Mouse (Mus musculus): ENCODE measurements around the gene Teddm2.
A peak's percentile ranks its signal among the peaks of the same experiment; 100 is the strongest.

The Teddm2 gene

DNA sequence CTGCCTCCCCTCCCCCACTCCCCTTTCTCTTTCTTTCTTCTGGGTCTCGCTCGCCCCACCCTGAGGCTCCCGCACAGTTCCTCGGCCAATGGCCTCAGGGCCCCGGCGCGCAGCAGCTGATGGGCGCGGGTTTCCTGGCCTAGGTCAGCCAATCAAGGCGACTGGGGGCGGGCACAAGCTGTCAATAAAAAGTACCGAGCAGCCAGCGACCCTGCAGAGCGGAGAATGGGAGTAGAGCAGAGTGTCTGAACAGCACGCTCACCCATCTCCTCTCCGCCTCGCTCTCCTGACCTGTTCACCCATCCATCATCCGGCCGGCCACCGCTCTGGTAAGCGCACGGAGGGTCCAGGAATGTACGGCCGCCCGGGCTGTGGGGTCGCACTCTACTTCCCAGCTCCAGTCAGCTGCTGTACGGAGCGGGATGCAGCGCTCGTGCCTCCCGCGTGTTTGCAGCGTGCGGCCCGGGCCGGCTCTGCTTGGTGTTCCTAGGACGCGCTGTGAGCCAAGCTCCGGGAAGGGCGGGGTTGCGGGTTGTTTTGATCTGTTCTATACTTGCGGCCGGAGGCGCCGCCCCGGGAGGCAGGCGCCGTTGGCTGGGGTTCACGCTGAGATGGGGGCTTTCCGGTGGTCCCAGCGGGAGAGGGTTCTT, at the start of gene Teddm2, which contains the start of gene Glul:
Gene Teddm2 (minus strand): TSS at position 498 of the 650 bp plus-strand sequence.
Gene Glul (plus strand): TSS at position 214 of the 650 bp plus-strand sequence.
- DNase-seq (ENCODE audit: low spot score): peak; percentile 86

DNA sequence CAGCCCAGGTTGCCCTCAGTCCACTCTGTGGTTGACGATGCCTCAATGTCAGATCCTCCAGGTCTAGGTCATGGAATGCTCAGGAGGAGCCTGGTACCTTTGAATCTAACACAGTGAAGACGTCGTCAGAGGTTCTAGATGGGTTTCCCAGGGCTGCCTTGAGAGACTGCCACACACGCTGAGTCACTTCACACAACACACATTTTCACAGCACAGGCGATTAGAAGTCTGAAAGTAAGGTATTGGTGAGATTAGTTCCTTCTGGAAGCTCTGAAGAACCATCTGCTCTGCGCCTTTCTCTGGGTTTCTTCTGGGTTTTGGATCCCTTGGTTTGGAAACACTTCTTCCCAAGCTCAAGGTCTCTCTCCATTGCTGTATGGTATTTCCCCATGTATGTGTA, 47.8 kb upstream of the Teddm2 start:
- DNase-seq (ENCODE audit: low spot score): no peak

DNA sequence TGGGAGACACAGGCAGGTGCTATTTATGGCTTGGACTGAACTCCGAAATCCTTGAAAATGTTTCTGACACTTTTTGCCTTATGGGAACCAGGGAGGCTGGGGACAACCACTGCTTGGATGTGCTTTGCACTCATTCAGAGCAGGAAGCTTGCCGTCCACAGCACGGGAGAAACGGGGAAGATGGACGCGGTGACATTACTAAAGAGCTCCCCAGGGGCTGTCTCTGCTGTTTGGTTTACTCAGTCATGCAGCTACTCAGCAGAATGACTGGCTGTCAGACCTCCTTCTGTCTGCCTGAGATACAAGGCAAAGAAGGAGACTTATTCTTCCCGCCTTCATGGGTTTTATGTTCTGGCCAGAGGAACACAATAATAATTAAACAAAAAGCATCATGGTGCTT, 46.9 kb upstream of the Teddm2 start:
- DNase-seq (ENCODE audit: low spot score): no peak

DNA sequence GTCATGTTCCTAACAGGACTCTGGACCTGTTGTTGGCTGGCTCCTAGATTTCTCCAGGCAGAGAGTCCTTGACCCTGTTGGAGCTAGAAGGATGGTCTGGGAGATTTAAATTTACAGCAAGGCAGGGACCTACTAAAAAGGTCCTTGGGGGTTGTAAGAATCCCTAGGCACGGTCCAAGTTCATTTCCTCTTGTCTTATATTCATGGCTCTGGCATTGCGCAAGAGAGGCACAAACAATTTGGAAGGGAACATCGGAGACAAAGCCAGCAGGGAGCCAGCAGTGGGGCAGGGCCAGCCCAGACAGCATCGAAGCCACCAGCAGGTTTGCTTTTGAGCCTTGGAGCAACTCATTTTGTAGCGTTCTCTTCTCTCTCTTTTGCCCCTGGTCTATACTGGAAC, 45.2 kb upstream of the Teddm2 start:
- DNase-seq (ENCODE audit: low spot score): no peak

DNA sequence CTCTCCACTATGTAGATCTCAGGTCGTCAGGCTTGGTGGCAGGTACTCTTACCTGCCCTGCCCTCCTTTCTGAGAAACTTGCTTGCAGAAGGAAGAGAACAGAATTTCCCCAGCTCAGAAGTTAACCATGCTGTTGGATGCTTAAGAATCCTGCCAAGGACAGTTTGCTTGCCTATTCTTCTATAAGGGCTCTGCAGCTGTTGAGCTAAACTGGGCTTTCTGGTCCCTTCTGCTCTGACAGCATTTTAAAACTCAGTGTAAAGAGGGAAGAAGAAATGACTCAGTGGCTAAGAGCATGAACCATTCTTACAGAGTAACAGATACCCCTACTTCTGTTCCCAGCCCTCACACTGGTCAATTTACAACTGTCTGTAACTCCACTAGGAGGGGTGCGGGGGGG, 41.0 kb upstream of the Teddm2 start:
- no peak for DNase-seq (ENCODE audit: low spot score)

DNA sequence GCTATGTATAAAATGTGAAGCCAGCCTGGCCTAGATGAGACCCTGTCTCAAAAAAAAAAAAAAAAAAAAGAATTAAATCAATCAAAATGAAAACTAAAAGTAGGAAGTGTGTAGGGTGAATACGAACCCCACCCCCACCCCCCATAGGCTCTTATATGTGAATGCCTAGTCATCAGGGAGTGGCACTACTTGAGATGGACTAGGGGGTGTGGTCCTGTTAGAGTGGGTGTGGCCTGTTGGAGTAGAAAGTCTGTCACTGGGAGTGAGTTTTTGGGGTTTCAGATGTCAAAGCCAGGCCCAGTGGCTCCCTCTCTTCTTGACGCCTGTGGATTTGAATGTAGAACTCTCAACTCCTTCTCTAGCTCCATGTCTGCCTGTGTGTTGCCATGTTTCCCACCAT, 37.0 kb upstream of the Teddm2 start:
- no peak for DNase-seq (ENCODE audit: low spot score)

DNA sequence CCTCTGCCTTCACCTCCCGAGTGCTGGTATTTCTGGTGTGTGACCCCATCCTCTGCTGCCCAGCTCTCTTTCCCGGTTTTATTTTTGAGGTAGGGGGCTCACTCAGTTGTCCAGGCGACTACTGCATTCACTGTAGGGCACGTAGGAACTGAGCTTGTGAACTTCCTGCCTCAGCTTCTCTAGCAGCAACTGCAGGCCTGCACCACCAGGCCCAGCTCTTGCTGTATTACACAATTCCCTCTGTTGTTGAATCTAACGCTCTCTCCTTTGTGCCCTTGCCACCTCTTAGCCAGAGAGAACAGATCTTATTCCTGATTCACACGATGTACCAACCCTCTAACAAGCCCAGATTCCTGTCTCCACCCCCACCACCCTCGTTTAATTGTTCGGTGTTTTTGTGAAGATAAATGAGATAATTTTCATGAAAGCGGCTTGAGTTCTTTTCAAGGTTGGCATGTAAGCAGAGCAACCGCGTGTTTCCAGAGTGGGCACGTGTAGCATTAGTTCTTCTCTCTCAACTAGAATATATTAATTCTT, 35.9 kb upstream of the Teddm2 start:
- no peak for DNase-seq (ENCODE audit: low spot score)

DNA sequence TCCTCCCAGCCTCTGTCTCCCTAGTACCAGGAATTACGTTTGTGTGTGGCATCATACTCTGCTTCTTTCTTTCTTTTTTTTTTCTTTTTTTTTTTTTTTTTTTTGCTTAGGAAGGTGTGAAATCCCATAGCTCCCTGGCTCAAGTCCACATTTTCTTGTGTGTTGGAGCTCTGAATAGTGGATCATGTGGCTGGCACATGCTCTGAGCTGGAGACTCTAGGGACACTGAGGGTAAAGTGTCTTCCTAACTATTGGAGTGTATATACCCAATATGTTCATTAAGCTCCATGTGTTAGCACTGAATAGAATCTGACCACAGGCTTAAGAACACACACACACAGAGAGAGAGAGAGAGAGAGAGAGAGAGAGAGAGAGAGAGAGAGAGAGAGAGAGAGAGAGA, 33.7 kb upstream of the Teddm2 start:
- no peak for DNase-seq (ENCODE audit: low spot score)

DNA sequence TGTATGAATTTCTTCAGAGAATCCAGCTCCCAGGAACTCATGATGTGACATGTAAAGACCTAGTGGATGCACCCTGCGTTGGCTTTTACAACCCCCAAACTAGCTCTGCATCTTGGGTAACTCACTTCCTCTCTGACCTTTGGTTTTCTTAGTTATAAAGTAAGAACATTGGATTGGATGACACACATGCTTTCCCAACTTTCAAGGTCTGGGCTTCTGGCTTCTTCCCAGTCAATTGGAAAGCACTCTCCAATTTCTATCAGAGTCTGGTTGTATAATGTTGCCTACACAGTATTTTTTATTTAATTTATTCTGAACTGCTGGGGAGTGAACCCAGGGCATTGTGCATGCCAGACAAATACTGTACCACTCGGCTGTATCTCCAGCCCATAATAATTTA, 30.4 kb upstream of the Teddm2 start:
- no peak for DNase-seq (ENCODE audit: low spot score)

DNA sequence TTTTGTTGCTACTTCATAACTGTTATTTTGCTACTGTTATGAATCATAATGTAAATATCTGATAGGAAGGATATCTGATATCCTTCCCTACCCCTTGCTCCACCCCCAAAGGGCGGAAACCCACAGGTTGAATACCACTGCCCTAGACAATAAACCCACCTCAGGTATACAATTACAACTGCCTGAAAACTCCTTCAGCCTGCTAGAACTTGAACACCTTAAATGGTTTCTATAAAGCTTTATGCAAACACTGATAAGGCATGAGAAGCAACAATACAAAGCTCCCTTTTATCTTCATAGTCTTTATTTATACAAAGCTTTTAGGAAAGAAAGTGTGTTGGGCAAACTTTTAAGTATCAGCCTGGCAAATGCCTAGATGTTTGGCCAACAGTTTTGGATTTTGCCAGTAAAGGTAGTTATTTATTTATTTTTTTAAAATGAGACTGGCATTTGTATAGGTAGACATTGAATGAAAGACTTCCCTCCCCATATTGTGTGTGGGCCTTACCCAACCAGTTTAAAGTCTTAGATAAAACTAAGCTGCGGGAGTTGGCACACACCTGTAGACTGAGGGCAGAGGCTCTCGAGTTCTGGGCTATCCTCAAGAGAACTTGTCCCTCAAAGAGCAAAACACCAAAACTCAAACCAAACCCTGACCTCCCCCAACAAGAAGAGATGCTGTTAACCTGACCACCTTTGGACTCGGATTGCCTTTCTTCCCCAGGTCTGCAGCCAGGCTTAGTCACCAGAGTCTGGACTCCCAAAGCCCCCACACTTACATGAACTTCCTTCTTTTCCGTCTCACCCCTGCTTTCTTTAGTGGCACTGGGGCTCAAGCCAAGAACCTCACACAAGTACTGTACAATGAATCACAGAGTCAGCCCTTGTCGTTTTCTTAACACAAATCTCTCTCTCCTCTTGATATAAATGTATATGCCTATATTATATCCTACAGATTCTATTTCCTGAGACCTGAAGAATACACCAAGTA, 24.7 kb upstream of the Teddm2 start:
- DNase-seq (ENCODE audit: low spot score): no peak

DNA sequence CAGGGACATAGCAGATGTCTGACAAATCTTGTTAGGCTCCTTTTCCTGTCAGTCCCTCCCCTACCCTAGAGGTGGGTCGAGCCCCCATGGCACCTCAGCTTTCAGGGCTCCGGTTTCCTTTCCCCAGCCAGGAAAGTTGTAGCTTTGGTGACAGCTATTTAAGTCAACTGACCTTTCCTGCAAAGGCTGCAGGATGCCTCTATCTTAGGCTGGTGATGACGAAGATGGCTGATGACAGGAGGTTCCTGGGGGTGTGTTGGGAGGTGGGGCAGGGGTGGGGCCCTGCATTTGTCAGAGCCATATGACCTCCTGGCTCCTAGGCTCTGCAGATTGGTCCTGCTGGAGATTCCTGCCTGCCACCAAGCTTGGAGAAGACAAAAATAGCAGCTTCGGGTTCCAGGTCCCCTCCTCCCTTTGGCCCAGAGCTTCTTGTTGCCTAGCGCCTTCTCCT, 22.6 kb upstream of the Teddm2 start:
- no peak for DNase-seq (ENCODE audit: low spot score)

DNA sequence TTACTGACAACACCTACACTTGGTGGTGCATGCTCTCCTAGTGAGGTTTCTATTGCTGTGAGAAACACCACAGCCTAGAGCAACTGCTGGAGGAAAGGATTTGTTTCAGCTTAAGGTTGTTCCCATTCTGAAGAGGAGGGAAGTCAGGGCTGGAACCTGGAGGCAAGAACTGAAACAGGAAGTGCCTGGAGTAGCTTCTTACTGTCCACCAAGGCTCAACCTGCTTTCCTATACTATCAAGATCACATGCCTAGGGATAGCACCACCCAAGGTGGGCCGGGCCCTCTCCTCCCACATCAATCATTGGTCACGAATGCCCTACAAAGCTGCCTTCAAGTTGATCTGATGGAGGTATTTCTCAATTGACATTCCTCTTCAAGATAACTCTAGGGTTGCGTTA, 21.6 kb upstream of the Teddm2 start:
- DNase-seq (ENCODE audit: low spot score): no peak

DNA sequence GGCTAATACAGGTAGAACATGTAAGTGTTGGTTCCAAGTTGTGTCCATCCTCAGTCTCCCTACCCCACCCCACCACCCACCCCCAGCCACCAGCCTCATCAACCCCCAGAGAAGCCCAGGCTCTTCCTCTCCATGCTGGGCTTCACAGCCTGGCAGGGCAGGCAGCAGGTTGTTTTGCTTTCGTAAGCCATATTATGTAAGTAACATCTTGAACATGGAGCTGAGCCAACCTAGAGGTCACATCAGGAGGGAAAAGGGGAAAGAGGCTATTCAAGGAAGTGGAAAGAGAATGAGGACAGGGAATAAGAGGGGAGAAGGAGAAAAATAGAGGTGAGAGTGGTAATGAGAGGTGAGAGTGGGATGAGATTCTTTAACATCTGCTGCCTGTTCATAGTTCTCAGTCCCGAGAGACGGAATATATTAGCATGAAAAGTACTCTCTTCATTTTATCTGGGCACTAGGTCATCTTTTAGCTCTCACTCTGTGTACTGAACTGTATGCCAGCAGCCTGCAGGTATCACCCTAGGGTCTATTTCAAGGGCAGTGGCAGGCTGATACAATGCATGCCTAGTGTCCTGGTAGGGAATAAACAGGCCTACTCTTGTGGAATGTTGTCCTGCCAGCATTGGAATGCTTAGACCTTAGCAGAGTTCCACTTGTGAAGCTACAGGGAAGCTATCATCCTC, 18.6 kb upstream of the Teddm2 start:
- DNase-seq (ENCODE audit: low spot score): no peak

DNA sequence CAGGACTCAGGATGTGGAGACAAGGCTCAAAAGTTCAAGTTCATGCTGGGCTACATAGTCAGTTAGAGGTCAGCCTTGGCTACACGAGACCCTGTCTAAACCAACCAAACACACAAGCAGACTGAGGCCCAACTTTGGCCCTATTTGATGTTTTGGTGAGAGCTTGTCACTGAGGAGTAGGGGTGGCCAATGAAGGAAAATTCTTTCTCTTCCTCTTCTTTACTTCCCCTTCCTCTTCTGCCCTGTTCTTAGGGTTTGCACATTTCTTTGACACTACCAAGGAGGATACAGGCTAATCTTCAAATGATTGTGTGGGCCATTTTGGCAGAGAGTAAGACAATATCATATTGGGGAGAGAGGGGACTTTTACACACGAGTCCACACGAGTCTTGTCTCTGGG, 13.8 kb upstream of the Teddm2 start:
- no peak for DNase-seq (ENCODE audit: low spot score)

DNA sequence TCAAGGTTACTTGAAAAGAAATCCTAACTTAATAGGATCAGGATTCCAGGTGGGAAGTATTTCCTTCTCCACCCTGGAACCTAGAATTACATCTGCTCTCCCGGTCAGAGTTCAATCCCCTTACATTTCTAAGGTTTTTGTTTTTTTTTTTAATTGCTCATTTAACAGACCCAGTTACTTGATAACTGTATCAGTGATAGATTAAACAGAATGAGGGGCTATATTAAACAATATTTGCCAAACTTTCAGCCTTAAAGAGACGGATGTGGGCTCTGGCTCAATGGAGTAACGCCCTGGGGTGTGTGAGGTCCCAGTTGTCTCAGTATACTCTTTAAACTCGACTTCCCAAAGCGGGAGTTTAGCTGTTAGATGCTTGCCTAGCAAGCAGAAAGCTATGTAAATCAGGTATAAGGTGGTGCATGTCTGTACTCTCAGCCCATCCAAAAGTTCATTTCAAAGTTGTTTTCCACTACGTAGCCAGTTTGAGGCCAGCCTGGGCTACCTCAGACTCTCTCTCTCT, 11.3 kb upstream of the Teddm2 start:
- DNase-seq (ENCODE audit: low spot score): no peak

DNA sequence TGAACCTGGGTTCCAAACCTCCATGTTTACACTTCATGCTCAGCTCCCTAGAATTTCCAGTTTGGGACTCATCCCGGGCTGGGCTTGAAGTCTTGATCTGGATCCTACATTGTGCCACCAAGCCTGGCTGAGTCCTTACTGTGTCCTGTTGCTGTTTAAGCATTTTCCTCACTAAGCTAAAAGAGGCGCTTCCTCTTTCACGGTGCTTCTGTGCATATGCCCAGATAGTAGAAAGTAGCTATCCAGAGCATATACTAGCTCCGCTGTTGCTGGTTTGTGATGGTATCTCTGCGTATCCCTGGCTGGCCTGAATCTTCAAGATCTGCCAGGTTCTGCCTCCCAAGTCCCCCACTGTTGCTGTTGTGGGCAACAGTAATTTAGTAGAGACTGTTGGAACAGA, 10.4 kb upstream of the Teddm2 start:
- DNase-seq (ENCODE audit: low spot score): no peak

DNA sequence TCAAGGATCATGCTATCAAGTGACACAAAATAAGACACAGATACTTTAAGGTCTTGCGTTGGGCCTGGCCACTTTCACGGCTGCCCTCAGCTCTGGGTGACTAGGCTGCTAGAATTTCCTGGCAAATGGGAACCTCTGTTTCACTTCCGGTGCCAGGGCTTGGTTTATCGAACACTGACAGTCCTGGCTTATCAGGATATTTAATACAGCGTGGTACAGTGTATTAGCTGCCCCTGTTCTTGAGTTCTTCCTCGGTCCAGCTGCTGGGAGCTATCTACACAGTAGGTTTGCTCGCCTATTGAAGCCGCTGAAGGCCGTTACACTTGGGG, 9.9 kb upstream of the Teddm2 start:
- peak; percentile 28 for DNase-seq (ENCODE audit: low spot score)

DNA sequence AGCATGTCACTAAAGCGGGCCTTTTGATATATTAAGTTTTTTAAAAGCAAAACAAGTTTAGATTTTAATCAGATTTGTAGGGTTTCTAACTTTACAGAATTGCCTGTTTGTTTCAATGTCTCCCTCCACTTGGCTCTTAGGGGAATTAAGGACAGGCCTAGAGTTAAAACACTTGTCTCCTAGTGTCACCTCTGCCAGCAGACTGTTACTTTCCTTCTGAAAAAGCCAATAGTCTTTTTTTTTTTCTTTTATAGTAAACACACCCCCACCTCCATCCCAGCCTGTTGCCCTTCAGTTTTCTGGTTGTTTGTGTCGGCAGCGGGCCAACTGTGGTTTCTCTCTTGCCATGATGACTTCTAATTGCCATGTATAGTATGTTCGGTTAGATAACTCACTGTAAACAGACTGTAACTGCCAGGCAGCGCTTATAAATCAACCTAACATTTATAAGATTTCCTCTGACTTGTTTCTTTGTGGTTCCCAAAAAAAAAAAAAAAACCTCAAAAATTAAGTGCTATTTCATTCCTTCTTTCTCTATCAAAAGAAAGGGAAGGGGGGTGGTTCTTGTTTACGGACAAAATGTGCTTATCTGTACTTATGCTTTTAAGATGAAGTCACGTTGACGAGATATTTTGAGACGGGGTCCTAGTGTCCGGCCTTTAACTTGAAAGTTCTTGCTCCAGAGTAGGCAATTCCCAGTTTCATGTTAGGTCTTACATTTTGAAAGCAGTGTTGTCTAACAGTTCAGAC, 9.4 kb upstream of the Teddm2 start:
- peak; percentile 48 for DNase-seq (ENCODE audit: low spot score)

DNA sequence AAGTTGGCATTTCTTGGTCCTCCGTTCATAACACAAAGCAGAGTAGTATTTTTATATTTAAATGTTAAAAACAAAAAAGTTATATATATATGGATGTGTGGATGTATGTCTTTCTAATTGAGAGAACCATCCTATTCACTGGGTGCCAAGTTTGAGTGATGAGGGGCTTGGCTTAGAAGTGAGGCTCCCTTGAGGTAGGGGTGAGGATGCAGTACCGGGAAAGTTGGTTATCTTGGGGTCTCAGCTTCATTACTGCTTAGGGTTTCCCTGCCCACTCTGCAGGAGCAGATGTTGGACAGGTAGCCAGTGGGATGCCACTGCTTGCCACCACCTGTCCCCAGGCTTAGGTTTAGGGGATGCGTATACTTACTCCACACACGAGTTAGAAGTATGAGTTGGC, 8.7 kb upstream of the Teddm2 start:
- DNase-seq (ENCODE audit: low spot score): no peak

DNA sequence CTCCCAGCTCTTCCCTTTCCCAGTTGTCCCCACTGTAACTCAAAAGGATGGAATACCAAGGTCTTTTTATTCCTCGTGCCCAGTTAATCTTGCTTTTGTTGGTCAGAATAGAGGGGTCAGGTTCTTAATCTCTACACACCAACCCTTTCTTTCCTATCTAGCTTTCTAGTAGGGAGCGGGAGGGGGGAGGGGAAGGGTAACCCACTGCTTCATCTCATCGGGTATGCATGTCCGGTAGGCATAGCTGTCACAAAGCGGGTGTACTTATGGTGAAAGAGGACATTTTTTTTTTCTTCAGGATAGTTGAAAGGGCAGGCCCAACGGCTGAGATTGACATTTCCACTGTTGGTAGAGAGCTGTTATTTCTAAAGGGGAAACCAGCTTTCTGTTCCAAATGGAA, 8.2 kb upstream of the Teddm2 start:
- no peak for DNase-seq (ENCODE audit: low spot score)

DNA sequence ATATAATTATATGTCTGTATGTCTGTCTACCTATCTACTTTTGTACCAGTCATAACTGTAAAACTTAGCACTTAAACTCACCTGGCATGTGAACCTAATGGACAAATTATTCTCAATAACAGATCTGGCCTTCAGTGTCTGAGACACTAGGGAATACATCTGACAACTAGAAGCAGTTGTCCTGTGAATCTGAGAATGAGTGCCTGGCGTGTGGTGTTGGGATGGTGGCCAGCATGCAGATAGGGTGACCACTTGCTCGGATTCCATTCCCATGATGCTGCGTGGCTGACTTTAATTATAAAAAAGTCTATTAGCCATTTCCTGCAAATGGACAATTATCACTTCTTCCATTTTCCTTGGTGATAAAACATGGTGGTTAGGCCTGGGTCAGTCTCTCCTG, 5.9 kb upstream of the Teddm2 start:
- no peak for DNase-seq (ENCODE audit: low spot score)

DNA sequence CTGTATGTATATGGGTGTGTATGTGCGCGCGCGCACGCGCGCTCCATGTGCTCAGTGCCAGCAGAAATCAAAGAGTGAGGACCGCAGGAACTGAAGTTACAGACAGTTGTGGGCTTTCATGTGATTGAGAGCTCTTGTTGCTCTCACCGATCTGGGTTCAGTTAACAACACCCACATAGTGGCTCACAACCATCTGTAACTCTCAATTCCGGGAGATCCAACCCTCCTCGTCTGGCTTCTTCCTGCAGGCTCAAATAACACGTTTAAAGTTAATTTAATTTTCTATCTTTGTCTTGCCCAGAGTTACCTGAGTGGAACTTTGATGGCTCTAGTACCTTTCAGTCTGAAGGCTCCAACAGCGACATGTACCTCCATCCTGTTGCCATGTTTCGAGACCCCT, 4.2 kb upstream of the Teddm2 start:
- no peak for DNase-seq (ENCODE audit: low spot score)

All from spleen, adult 12 weeks (tissue).